Mouse (Mus musculus) B cell, adult 2 months (primary cell): Measurements from ENCODE around the gene Rfx1.
A peak's percentile ranks its signal among the peaks of the same experiment; 100 is the strongest.

Source experiments
- DNase-seq, 2 experiments: peaks; one replicate each; pipeline ENCODE4 v3.0.0; 2022

Gene Rfx1

DNA sequence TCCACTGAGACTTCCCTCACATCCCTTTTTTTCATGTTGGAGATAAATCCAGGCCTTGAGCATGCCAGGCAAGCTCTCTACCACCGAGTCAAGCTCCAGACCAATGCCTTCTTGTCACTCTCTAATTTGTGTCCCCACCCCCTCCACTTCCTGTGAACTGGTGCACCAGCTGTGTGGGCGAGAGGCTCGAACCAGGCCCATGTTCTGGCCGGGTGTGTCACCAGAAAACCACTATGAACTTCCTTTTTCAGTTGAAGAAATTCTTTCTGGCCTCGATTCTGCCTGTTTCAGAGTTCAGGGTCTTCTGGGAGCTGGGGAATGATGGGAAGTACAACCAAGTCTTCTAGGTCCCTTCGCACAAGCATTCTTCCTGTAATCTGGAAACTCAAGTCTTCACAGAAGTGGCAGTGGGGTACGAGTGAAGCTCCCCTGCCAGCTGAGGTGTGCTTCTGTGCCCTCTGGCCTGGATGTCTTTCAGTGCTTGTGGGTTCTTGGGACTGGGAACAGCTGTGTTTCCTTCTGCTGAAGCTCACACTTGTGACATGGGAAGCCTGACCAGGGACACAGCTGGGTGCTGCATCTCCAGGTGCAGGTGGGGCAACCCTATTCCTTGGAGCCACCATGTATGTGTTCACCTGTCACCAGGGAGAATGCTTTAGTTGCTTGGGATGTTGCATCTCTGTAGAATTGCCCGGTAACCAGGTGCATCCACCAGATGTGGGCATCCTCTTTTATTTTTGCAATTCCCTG, 2.6 kb upstream of the Rfx1 start:
- DNase-seq, result peak; percentile 78 to 81

- DNase-seq, result no peak
These were observed 1.6 kb upstream of the Rfx1 start, which contains the start of gene Gm10643 for GRCm38 (mm10) chr8:84065037-84065436. TSS of gene Gm10643 (minus strand) at chr8:84065137.

DNA sequence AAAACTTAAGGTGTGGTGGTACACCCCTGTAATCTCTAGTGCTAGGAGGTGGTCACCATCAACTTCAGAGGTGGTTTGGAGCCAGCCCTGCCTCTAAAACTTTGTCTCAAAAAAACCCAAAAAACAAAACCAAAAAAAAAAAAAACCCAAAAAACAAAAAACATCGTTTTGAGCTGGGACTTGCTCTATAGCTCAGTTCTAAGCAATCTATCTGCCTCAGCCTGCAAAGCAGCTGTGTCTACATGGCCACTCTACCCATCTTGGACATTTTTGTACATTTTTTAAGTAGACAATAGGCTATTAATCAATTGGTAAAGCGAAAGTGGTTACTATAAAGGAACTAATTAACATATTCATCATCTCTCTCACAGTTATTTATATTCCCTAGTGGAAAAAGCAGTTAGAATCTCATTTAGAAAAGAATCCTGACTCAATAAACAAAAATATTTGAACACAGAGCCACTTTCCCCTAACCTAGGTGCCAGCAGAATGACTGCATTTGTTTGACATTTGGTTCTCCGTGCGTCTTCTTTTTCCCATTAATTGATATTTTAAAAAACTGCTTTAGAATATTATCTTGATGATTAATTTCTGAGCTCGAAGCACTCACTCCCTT, 1.1 kb upstream of the Rfx1 start:
- DNase-seq, result no peak

GRCm38 (mm10) chr8:84067047-84067573, 476 bp downstream of the Rfx1 start:
- DNase-seq, result peak; percentile 98 to 99

DNA sequence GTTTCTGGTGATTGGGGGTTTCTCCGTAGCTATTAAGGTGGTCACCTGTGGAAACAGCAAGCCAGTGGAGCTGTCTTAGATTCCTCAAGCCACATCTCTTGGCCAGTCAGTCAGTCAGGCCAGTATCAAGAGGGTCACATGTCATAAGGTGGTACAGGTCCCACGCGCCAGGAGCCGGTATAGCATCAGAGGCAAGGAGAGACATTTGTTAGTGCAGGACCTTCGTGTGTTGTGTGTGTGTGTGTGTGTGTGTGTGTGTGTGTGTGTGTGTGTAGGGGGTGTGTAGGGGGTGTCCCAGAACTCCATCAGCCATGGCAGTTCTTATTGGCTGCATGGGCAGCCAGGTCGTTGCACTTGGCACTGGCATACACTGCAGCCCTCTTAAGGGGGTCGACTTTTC, 1.3 kb downstream of the Rfx1 start:
- no peak for DNase-seq

- no peak for DNase-seq
These were observed 1.8 kb downstream of the Rfx1 start for GRCm38 (mm10) chr8:84068316-84069035.

DNA sequence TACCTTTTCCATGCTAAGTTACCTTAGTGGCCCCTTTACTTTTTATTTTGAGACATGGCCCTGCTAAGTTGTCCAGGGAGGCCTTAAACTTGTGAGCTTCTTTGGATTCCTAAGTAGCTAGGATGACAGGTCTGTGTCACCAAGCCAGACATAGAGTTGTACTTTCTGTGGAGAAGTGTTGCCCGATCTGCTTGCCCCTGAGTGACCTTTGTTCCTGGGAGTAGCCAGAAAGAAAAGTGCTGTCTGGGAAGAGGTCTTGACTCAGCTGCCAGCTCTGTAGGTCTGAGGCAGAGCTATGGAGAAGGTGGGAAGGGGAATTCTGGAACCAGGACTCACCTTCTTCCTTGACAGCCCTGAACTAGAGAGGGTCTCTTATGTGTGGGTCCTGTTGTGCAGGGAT, 2.5 kb downstream of the Rfx1 start:
- no peak for DNase-seq

DNA sequence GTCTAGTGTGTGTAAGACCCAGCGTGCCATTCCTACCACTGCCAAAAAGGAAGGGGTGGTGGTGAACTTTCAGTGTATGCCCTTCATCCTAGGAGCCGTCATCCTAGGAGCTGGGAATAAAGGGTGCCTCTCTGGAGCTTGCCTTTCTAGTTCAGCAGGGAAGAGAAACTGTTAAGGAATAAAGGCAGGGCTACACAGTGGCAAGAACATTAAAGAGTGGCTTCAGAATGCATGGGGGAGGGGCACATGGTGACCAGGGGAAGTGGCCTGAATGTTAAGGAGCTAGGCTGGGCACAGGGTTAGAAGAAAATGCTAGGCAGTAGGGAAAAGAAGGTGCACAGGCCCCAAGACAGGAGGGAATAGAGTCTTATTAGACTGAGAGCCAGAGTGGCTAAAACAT, 3.1 kb downstream of the Rfx1 start:
- no peak for DNase-seq

DNA sequence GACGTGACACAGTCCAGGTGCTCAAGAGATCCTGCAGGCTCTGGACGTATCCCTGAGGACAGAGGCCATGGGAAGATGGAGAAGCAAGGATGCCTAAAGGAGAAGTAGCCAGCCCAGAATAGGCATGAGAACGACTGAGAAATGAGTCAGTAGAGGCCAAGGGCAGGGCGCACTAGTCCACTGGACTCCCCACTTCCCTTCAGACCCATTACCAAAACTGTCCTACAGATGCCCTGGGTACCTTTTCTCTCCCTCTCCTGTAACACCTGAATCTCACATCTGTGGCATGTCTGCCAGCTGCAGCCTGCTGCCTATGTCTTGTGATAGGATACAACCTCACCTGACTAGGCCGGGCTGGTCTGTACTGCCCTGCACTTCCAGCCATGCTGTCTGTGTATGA, 3.6 kb downstream of the Rfx1 start:
- no peak for DNase-seq

GRCm38 (mm10) chr8:84070667-84071066, 4.0 kb downstream of the Rfx1 start:
- no peak for DNase-seq

DNA sequence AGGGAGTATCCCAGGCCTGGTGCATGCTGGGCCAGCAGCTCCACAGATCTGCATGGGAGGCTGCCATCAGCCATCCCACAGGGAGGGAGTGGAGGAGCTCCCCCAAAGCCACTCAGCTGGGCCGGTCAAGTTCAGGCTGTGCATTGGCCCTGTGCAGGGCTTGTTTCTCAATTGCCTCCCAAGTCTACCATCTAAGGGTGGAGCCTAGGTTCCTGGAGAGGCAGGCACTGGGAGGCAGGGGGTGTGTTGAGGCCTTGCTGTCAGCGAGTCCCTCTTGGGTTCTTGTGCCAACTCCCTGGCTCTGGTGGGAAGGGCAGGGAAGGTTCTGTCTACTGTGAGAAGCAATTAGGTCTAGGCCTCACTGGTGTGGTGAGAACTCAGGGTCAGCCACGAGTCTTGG, 5.3 kb downstream of the Rfx1 start:
- DNase-seq, result no peak

GRCm38 (mm10) chr8:84072321-84072720, 5.7 kb downstream of the Rfx1 start:
- no peak for DNase-seq

- DNase-seq, result no peak
These were observed 6.8 kb downstream of the Rfx1 start for GRCm38 (mm10) chr8:84073230-84073976.

DNA sequence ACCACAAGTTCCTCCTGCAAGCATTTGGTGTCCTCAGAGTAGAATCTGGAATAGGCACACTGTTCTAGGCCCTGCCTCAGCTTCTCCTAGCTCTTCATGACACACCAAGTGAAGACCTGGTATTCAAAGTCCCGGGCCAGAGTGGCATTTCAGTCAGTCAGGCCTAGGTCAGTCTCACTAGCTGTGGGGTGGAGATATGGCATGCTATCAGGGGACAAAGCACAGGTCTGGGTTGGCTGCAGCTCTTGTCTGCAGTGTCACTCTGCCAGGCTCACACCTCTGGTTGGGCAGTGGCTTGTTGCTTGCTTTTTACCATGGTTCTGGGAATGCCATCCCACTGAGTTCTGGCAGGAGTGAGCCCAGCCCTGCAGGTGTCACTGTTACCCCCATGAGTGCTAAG, 9.8 kb downstream of the Rfx1 start:
- no peak for DNase-seq

- DNase-seq, result no peak
These were observed 10.2 kb downstream of the Rfx1 start for GRCm38 (mm10) chr8:84076849-84077248.

GRCm38 (mm10) chr8:84079206-84079605, 12.6 kb downstream of the Rfx1 start:
- DNase-seq, result no peak

DNA sequence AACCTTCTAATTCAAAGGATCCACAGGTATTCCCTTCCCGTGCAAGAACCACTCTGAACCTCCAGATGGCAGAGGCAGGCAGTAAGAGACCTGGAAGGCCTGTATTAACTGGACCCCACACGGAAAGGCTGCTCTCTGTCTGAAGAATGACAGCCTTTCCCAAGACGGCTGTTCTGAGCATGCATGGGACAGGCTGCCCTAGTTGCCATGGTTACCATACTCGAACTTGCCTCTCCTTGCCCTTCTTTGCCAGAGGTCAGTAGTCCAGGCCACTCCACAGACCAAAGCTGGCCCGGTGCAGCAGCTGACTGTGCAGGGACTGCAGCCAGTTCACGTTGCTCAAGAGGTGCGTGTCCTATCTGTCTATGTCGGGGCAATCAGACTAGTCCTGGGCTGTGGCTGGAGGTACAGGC, 17.2 kb downstream of the Rfx1 start:
- DNase-seq, result no peak

DNA sequence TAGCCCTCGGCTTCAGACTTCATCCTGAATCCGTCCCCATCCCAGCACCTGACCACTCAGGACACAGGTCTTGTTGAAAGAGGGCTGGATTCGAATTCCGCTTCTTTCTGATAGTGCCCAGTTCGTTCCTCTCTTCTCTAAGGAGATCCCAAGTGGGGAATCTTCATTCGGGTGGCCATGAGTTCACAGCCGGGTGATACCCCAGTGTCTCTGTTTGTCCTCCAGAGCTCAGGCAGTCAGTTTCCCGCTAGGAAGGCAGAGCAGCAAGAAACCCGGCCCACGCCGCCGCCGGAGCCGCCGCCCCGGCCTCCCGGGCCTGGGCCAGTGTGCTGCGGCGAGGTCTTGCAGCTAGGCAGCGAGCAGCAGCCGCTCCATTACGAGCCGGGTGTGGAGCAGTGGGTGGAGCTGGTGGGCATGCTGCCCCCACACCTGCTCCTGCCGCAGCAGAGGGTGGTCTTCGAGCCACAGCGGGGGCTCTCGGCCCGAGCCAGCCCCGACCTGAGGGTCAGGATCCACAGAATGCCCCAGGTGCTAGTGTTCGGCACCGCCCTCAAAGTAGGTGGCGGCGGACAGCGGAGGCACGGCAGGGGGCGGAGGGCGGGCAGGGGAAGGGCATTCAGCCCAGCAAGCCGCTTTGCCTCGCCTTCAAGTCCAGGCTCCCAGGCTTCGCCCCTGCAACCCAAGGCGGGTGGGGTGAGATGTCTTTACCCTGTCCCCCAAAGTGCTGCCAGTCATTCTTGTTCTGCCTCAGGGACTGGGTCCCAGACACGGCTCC, 17.9 kb downstream of the Rfx1 start:
- DNase-seq, result no peak

- no peak for DNase-seq
These were observed 20.5 kb downstream of the Rfx1 start for GRCm38 (mm10) chr8:84087156-84087555.

DNA sequence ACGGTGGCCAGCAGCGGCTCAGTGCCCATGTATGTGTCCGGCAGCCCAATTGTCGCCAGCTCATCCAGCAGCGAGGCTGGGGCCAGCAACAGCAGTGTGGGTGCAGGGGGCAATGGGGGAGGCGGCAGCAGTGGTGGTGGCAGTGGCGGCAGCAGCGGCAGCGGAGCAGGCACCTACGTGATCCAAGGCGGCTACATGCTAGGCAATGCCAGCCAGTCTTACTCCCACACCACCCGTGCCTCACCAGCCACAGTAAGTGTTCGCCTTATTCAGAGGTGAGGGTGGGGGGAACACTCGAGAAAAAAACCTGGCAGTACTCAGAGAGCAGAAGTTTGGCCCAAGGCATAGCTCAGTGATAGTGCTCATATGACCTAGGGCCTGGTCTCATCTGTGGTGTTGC, 21.2 kb downstream of the Rfx1 start:
- no peak for DNase-seq

GRCm38 (mm10) chr8:84089277-84089676, 22.6 kb downstream of the Rfx1 start:
- DNase-seq, result no peak

- no peak for DNase-seq
These were observed 24.0 kb downstream of the Rfx1 start for GRCm38 (mm10) chr8:84090585-84090984.
